Mouse (Mus musculus) lung, adult 2 months (tissue): ENCODE measurements around the gene Shprh. TPM values are rescaled to one million over a fixed set of nuclear protein-coding genes. Genes with fewer than 3 reads are reported as not detected.
"Not testable (repeated sequence)": the region's sequence is repeated elsewhere in the genome, so short reads cannot be mapped to it uniquely, and the experiment has no call there.

ENCODE experiments used
- DNase-seq: peaks from one replicate; pipeline ENCODE4 v3.0.0; 2022
- H3K4me1 ChIP-seq: fragments of 200-500 bp; 2 replicates; pipeline ENCODE4 v1.6.1; 2011; ENCODE audit warnings: low read length; ENCODE audit not compliant: control insufficient read depth, insufficient read depth
- H3K4me3 ChIP-seq: fragments of 200-500 bp; replicated peaks from 2 replicates; pipeline ENCODE3; 2011; ENCODE audit warnings: low read depth, mild to moderate bottlenecking, control low read depth, low read length; ENCODE audit errors: extremely low read depth
- CTCF ChIP-seq: fragments of 200-500 bp; IDR thresholded peaks from 2 replicates; pipeline ENCODE4 v1.5.1; 2011; ENCODE audit warnings: mild to moderate bottlenecking, low read length, control low read depth; ENCODE audit not compliant: insufficient read depth
- POLR2A ChIP-seq: fragments of 200-500 bp; IDR thresholded peaks from 2 replicates; pipeline ENCODE4 v1.6.1; 2011; ENCODE audit warnings: low read depth, mild to moderate bottlenecking, control low read depth, low read length, borderline replicate concordance; ENCODE audit errors: extremely low read depth
- WGBS: fragments of 180-500 bp; shearing (Covaris S2); methylation state at CpG from one replicate; pipeline ENCODE4 v1.1.7; 2018; 5-methylcytosine and 5-hydroxymethylcytosine counted together
- polyA plus RNA-seq: library from polyadenylated mRNA; depleted of rRNA; stranded (reverse); fragments of >200 nt; gene quantifications from 2 replicates; pipeline ENCODE4 v1.2.3, GENCODE M21; 2012; rRNA removed

The Shprh gene
- polyA plus RNA-seq, 1 experiment = 3.8 TPM

DNA sequence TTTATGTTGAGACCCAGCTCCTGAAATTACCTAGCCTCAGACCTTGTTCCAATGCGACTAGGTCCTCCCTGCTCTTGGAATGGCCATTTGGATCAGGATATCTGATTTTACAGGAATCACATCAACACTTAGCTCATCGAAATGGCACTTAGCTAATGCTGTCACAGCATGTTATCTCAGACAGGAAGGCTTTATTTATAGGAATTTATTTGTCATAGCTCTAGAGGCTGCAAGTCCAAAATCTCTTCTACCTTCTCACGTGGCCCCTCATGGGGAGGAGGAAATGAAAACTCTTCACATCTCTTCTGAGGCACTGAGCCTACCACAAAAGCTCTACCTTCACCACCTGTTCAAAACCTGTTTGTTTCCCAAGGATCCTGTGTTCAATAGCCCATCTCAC lies 84.0 kb downstream of the Shprh start:
- Histone ChIP-seq H3K4me3 (no peak overlapping the region), H3K4me1 (no peaks in the 10 kb centered on the region)
- TF ChIP-seq POLR2A = no peak
- TF ChIP-seq CTCF = no peak
- no peak for DNase-seq
- WGBS = 36% methylated on average over 3 of the region's 3 CpGs

DNA sequence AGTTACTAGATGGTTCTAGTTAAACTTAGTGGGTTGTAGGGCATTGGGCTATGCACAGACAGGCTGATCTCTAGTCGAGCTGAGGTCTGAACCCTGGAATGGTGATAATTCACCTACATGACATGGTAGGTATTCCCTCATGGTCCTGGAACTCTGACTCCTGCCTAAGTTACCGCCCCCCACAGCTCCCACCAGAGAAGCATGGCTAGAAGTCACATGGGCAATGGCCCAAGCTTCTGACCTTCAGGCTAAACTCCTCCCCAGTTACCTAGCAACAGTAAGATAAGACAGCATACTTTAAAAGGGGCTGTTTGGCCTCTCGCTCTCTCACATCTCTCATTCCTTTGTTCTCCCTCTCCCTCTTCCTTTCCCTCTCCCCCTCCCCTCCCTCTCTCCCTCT lies 93.8 kb downstream of the Shprh start:
- not testable (repeated sequence) for H3K4me3 ChIP-seq, H3K4me1 ChIP-seq, DNase-seq
- WGBS = 62% methylated on average over 3 of the region's 3 CpGs

DNA sequence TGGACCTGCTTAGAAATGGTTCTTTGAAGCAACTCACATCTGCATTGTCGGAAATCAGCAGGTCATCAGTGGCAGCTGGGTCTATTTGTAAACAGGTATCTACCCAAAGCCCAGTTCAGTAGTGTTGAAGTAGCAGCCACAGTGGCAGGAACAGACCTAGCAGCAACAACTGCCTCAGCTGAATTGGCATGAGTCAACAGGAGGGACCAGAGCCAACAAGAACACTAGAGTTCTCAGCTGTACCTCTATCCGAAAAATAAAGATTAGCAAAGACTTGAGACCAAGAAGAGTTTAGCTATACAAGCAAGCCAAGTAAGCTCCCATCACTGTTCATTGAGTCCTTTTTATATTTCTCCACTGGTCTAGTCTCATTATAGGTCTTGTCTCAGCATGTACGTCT lies 99.0 kb downstream of the Shprh start:
- WGBS = 82% methylated on average over 3 of the region's 3 CpGs
- TF ChIP-seq POLR2A = no peak
- TF ChIP-seq CTCF = no peak
- Histone ChIP-seq H3K4me3 (no peak overlapping the region), H3K4me1 (no peaks in the 10 kb centered on the region)
- no peak for DNase-seq

DNA sequence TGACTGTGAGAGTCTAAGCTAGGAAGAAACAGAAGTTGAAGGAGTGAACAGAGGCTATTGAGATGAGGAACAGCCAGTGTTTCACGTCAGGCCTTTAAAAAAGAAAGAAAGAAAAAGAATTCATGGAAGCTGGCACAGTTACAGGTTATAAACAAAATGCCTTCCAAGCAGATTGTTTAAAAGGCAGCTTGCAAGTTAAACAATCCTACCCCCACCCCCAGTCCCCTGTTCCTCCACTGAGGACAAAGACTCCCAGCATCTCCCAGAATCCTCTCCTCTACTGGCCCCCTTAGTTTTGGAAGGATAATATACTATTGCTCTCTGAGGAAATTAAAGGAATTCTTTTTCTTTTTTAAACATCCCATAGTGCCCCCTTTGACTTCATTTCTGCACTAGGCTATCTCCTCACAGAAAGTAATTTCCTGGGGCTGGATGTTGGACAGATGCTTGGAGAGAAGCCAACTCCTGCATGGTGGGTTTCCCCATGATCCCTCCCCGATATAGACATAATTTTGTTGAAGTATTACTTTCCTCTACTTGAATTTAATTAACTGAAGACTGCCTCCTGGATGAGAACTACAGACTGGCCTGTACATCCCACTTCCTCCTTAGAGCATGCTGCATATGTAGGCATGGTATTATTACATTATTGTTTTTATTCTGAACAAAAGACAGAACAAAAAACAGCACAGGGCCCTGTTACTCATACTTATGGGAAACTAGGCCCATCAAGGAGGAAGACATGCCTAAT lies 101.2 kb downstream of the Shprh start:
- WGBS = 26% methylated on average over 2 of the region's 2 CpGs
- Histone ChIP-seq H3K4me3 (no peak overlapping the region), H3K4me1 (no peaks in the 10 kb centered on the region)
- DNase-seq = no peak
- TF ChIP-seq CTCF = no peak
- no peak for TF ChIP-seq POLR2A

DNA sequence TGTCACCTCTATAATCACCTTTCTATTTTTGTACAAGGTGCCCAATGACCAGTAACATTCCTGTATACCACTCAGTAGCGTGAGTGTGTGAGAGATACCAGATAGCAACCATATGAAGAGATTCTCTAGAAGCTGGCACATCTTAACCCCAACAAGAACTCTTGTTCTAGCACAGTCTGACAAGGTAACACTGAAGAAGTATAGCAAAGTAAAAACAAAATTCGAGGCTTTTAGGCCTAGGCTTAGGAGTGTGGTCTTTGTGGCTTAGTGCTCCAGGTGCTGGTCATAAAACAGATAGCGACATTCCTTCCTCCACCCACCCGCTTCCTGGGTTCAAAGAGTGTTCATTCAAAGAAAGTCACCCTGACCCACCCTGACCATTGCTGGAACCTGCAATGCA lies 104.4 kb downstream of the Shprh start:
- 87% methylated on average over 4 of the region's 4 CpGs for WGBS
- DNase-seq, H3K4me1 ChIP-seq, H3K4me3 ChIP-seq: not testable (repeated sequence)

DNA sequence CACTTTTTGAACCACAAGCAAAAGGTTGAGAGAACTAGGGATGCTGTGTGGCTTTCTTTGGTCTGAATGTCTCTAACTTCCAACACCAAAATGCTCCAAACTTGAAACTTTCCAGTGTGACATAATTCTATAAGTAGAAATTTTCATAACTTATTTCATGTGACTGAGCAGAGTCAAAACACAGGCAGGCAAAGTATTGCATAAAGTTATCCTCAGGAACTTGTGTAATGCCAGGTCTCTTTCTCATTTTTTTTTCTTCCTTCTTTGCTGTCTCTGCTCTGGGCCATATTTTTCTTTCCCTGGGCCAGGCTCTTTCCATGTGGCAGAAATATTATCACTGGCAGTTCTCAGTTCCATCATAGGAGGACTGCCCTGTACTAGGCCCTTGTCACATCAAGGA lies 110.9 kb downstream of the Shprh start:
- H3K4me3 ChIP-seq = no peak overlapping the region
- TF ChIP-seq CTCF (no peak), POLR2A (no peak)
- DNase-seq = no peak
- H3K4me1 ChIP-seq = no peaks in the 10 kb centered on the region

DNA sequence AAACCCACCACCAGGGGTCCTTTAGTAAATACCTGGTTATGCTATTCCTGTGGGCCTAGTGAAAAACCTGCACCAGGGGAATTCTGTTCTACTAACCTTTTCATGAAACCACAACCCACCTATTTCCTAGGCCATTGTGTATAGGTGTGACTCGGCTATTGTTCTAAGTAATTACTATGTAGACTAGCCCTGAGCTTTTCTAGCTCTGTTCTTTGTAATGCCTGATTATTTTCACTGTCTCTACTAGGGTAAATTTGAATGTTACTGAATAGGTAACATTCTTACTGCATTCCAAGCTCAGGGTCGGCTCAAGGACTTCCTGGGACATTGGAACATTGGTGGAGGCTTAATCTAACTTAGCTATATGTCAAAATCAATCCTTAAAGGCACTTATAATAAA lies 113.1 kb downstream of the Shprh start:
- not testable (repeated sequence) for H3K4me3 ChIP-seq, DNase-seq, H3K4me1 ChIP-seq
- WGBS = 80% methylated on average over 2 of the region's 2 CpGs

DNA sequence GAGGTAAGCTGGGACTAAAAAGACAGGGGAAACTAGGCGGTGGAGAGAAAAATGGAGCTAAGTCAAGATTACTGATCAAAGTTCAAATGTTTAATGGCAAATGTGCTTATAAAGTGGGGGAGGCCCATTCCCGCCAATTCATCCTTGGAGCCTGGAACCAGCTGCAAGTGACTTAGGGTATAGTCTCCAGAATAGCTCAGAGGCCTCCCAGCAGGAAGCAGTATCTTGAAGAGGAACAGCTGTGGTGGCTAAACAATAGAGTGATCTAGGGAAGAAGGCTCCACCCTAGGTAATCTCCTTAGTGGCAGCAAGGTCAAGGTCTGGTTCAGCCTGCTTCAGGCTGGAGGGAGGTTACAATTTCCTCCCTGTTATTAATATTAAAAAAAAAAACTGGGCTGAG lies 114.6 kb downstream of the Shprh start:
- not testable (repeated sequence) for H3K4me3 ChIP-seq, DNase-seq, H3K4me1 ChIP-seq
- WGBS = 81% methylated on average over 2 of the region's 2 CpGs

Other genes starting within 250 kb of the Shprh start
- gene Grm1, start 67.1 kb upstream of the Shprh start, polyA plus RNA-seq = not detected in 2 replicates
- gene Fbxo30, start 131.9 kb downstream of the Shprh start, polyA plus RNA-seq = 4.4 and 5.2 TPM in 2 replicates
- gene Epm2a, start 194.0 kb downstream of the Shprh start, polyA plus RNA-seq = 9.1 and 10.0 TPM in 2 replicates